Mouse (Mus musculus) spleen, adult 2 months (tissue): ENCODE data around the gene Glt1d1. TPM values are rescaled to one million over a fixed set of nuclear protein-coding genes. Genes with fewer than 3 reads are reported as not detected.

Experiments
- DNase-seq, 2 experiments: peaks; one replicate each; pipeline versions ENCODE4 v3.0.0 to v3.0.0-alpha.2; 2012 to 2021; ENCODE audit warnings: low spot score in 2 of 2, low read depth in 1 of 2
- H3K27ac ChIP-seq: fragments of 200-500 bp; 2 replicates; pipeline ENCODE4 v1.5.1; 2012; ENCODE audit warnings: low read length, inconsistent platforms; ENCODE audit not compliant: insufficient read depth
- H3K27me3 ChIP-seq: fragments of 200-500 bp; 2 replicates; pipeline ENCODE4 v1.6.1; 2012; ENCODE audit warnings: mild to moderate bottlenecking, moderate library complexity, low read length, inconsistent platforms; ENCODE audit not compliant: control insufficient read depth, insufficient read depth
- H3K36me3 ChIP-seq: fragments of 200-500 bp; 2 replicates; pipeline ENCODE4 v1.6.1; 2012; ENCODE audit warnings: mild to moderate bottlenecking, low read length, inconsistent platforms; ENCODE audit not compliant: control insufficient read depth, insufficient read depth
- H3K4me1 ChIP-seq: fragments of 200-500 bp; 2 replicates; pipeline ENCODE4 v1.6.1; 2011; ENCODE audit warnings: inconsistent platforms; ENCODE audit not compliant: control insufficient read depth, insufficient read depth, insufficient read length
- H3K4me3 ChIP-seq: fragments of 200-500 bp; 2 replicates; pipeline ENCODE4 v1.5.1; 2011; ENCODE audit warnings: mild to moderate bottlenecking, inconsistent platforms; ENCODE audit not compliant: insufficient read depth, insufficient read length; ENCODE audit errors: extremely low read depth
- CTCF ChIP-seq: fragments of 200-500 bp; IDR thresholded peaks from 2 replicates; pipeline ENCODE4 v1.5.1; 2011; ENCODE audit warnings: mild to moderate bottlenecking, inconsistent platforms; ENCODE audit not compliant: insufficient read depth, insufficient read length, insufficient replicate concordance; ENCODE audit errors: extremely low read depth
- POLR2A ChIP-seq: fragments of 200-500 bp; IDR thresholded peaks from 2 replicates; pipeline ENCODE4 v1.6.1; 2011; ENCODE audit warnings: low read depth, low read length, inconsistent platforms
- WGBS: fragments of 180-500 bp; shearing (Covaris S2); methylation state at CpG from one replicate; pipeline ENCODE4 v1.1.7; 2018; 5-methylcytosine and 5-hydroxymethylcytosine counted together
- polyA plus RNA-seq: library from polyadenylated mRNA; depleted of rRNA; stranded (reverse); fragments of >200 nt; gene quantifications from 2 replicates; pipeline ENCODE4 v1.2.3, GENCODE M21; 2012

Glt1d1 gene
- polyA plus RNA-seq, 1 experiment = 0.12 TPM

DNA sequence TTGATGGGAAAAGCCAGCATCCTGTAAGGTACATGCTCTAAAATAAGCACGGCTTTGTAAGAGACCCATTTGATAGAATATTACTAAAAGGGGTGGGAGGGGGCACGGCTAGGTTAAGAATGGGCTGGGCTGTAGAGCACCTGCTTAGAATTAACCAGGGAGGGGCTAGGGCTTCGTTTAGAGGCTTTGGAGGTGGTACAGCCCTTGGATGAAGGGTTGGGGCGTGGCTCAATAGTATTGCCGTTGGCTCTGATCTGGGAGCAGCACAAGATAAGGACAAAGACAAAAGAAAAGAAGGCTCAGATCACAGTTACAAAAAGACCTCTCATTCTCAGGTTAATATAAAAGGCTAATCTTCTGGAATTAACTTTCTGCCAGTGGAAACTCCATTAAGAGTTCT lies 28.2 kb downstream of the Glt1d1 start:
- TF ChIP-seq CTCF = no peak
- no peak for TF ChIP-seq POLR2A
- no peaks in the 10 kb centered on the region for H3K27me3 ChIP-seq
- 77% methylated on average over 5 of the region's 5 CpGs for WGBS

DNA sequence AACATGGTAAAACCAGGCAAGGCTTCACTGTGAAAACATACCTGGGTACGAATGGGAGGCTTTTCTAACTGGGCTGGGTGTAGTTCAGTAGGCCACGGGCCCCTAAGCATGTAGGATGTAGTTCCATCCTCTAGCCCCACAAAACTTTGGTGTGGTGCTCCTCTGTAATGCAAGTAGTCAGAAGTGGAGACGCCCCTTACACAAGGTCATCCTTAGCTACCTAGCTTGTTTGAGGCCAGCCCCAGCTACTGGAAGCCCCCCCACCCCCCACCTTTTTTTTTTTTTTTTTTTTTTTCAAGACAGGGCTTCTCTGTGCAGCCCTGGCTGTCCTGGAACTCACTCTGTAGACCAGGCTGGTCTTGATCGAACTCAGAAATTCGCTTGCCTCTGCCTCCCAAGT lies 28.9 kb downstream of the Glt1d1 start:
- DNase-seq = no peak
- no peak for TF ChIP-seq CTCF
- no peak for TF ChIP-seq POLR2A
- Histone ChIP-seq H3K36me3 (no peaks in the 10 kb centered on the region), H3K27me3 (no peaks in the 10 kb centered on the region), H3K4me1 (no peaks in the 10 kb centered on the region), H3K4me3 (no peak overlapping the region), H3K27ac (no peak overlapping the region)
- WGBS = 81% methylated on average over 5 of the region's 5 CpGs

More for the DNA sequence above, 28.2 kb downstream of the Glt1d1 start:
- Histone ChIP-seq H3K36me3 (no peaks in the 10 kb centered on the region), H3K4me3 (no peak overlapping the region), H3K4me1 (no peaks in the 10 kb centered on the region), H3K27ac (no peak overlapping the region)
- DNase-seq = no peak

DNA sequence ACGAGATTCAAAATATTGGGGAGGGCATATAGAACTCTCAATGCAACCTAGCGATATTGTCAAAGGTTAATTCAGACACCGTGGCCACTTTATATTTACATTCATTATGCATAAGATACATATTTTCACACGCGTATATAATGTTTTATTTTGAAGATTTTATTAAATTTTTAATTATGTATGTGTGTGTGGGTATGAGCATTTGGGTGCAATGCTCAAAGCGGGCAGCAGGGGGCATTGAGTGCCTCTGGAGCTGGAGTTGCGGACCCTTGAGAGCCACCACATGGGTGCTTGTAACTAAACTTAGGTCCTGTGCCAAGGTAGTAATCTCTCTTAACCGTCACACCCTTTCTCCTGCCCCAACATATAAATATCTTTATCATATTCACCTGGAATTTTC lies 41.9 kb downstream of the Glt1d1 start:
- H3K36me3 ChIP-seq = no peaks in the 10 kb centered on the region
- TF ChIP-seq CTCF = no peak
- no peak for TF ChIP-seq POLR2A
- no peaks in the 10 kb centered on the region for H3K27me3 ChIP-seq
- DNase-seq = no peak
- H3K27ac ChIP-seq = no peak overlapping the region
- H3K4me1 ChIP-seq = no peaks in the 10 kb centered on the region
- H3K4me3 ChIP-seq = no peak overlapping the region
- 91% methylated on average over 8 of the region's 8 CpGs for WGBS

DNA sequence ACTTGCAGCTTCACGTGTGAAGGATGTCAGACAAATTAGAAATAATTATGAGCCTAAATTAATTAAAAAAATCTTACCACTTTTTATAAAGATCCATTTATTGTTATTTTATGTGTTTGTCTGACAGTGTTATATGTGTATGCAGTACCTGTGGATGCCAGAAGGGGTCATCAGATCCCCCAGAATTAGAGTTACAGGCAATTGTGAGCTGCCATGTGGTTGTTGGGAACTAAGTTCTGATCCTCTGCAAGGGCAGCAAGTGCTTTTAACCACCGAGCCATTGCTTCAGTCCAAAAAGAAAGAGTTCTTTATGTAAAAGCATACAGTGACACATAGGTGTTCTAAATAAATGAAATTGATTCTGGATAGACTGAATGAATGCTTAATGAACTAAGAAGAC lies 45.5 kb downstream of the Glt1d1 start:
- WGBS = 91% methylated on average over 2 of the region's 2 CpGs
- Histone ChIP-seq H3K36me3 (no peaks in the 10 kb centered on the region), H3K4me1 (no peaks in the 10 kb centered on the region), H3K27me3 (no peaks in the 10 kb centered on the region), H3K4me3 (no peak overlapping the region), H3K27ac (no peak overlapping the region)
- DNase-seq = no peak
- TF ChIP-seq CTCF (no peak), POLR2A (no peak)

DNA sequence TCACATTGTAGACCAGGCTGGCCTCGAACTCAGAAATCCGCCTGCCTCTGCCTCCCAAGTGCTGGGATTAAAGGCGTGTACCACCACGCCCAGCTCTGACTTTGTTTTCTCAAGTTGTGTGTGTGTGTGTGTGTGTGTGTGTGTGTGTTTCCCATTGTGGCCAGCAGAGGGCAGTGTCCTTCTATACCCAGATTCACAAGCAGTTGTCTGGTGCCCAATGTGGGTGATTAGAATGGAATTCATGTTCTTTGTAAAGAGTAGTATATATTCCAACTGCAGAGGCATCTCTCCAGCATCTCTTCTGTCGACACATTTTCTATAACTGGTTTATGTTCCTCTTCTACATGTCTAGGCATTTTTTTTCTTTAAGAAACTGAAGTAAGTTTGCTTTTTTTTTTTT lies 46.4 kb downstream of the Glt1d1 start:
- Histone ChIP-seq H3K4me3 (no peak overlapping the region), H3K27ac (no peak overlapping the region), H3K4me1 (no peaks in the 10 kb centered on the region), H3K27me3 (no peaks in the 10 kb centered on the region), H3K36me3 (no peaks in the 10 kb centered on the region)
- TF ChIP-seq POLR2A = no peak
- TF ChIP-seq CTCF = no peak
- WGBS = 89% methylated on average over 5 of the region's 5 CpGs
- DNase-seq = no peak

DNA sequence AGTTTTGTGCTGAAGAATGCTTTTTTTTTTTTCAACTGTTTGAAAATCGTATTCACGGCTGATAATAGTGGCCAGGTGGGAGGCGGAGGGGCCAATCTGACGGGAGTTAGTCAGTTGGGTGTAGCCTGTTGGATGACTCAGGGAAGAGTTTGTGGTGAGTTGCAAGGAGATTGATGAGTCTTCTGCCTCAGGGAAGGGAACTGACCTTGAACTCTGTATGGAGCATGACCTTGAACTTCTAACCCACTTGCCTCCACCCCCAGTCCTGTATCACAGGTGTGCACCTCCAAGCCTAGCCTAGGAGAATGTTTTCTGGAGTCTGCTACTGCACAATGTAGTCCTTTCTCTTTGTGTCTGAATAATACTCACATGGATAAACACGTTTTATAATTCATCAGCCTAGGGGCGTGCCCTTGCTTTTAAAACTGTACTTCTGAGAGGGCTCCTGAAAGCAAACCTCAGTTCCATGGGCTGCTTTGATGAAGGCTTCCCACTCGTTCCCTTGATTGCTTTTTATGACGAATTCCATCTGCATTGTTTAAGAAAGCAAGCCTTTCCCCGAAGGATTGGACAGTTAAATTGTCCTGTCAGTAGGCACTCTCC lies 56.6 kb downstream of the Glt1d1 start:
- Histone ChIP-seq H3K4me1 (no peaks in the 10 kb centered on the region), H3K36me3 (no peaks in the 10 kb centered on the region), H3K4me3 (no peak overlapping the region), H3K27me3 (no peaks in the 10 kb centered on the region), H3K27ac (no peak overlapping the region)
- 82% methylated on average over 9 of the region's 9 CpGs for WGBS
- TF ChIP-seq POLR2A (no peak), CTCF (no peak)
- DNase-seq = no peak

DNA sequence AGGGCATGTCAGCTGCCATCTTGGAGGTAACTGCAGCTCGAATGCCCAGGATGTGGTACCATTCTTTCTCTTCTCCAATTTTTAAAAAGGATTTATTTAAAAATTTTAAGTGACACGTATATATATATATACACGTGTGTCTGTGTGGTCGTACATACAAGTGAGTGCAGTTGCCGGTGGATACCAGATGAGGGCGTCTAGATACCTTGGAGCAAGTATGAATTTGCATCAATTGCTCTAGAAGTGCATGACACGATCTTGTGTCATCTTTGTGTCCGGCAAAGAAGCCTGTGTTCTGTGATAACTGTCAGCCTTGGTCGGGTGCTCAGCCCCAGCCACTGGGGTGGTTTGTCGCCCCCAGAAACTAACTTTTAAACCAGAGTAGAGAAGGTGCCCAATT lies 59.0 kb downstream of the Glt1d1 start:
- Histone ChIP-seq H3K36me3 (no peaks in the 10 kb centered on the region), H3K4me3 (no peak overlapping the region), H3K4me1 (no peaks in the 10 kb centered on the region), H3K27me3 (no peaks in the 10 kb centered on the region), H3K27ac (no peak overlapping the region)
- whole genome bisulfite sequencing = 88% methylated on average over 10 of the region's 10 CpGs
- TF ChIP-seq POLR2A (no peak), CTCF (no peak)
- DNase-seq = no peak
